ENCODE assay signal across 25 mouse cellular contexts in the genomic region with DNA sequence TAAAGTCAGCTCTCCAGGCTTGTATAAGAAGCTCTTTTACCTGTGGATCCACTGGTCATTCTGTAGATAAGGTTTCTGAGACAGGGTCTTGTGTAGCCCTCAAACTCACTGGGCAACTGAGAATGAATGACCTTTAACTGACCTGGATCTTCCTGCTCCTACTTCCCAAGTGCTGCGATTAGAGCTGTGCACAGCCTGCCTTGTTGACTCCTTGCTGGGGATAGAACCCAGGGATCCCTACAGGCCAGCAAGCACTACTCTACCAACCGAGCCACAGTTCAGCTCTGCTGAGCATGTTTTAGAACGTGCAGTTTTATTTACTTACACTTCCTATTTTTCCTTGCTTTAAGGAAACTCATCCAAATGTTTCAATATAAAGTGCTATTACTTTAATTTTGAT.
"Had no signal": no experiment of that assay in that cellular context is flagged by ENCODE, and none has a peak within 500 bp of the region (broad histone marks: within the 10 kb centered on the region; RNA-seq: fewer than 3 reads in every experiment).

No protein-coding gene starts in this region.

- H3K4me3 ChIP-seq: layer of hippocampus, adult 2 months; limb, embryonic 10.5 days; limb, embryonic 13.5 days; liver, embryonic 12.5 days; liver, embryonic 15.5 days; lung, embryonic 15.5 days; megakaryocyte, embryonic 14.5 days; midbrain, embryonic 10.5 days; midbrain, embryonic 13.5 days; neural tube, embryonic 12.5 days; neural tube, embryonic 15.5 days; stomach, embryonic 15.5 days had no signal

- DNase-seq: kidney, postnatal 14 days; layer of hippocampus, adult 9-11 months; liver; lung, adult 18-20 months; lung, postnatal 10 days; lung, postnatal 36 days; right cerebral cortex, adult 18-20 months; right cerebral cortex, postnatal 14 days; right cerebral cortex, postnatal 4 days; spleen, adult 18-20 months; thymus, postnatal 36 days had no signal

- H3K27me3 ChIP-seq: limb, embryonic 13.5 days; liver, embryonic 12.5 days; liver, embryonic 15.5 days; lung, embryonic 15.5 days; megakaryocyte, embryonic 14.5 days; midbrain, embryonic 13.5 days; neural tube, embryonic 12.5 days; neural tube, embryonic 15.5 days; stomach, embryonic 15.5 days had no signal

- H3K9ac ChIP-seq: limb, embryonic 13.5 days; liver, embryonic 12.5 days; liver, embryonic 15.5 days; lung, embryonic 15.5 days; midbrain, embryonic 13.5 days; neural tube, embryonic 12.5 days; neural tube, embryonic 15.5 days; stomach, embryonic 15.5 days had no signal

- ATAC-seq: intestine, postnatal 0 days; liver, embryonic 12.5 days; midbrain, embryonic 13.5 days; midbrain, embryonic 16.5 days had no signal

- H3K4me1 ChIP-seq: limb, embryonic 10.5 days; limb, embryonic 13.5 days; lung, embryonic 15.5 days; midbrain, embryonic 10.5 days; midbrain, embryonic 13.5 days; neural tube, embryonic 12.5 days; neural tube, embryonic 15.5 days; stomach, embryonic 15.5 days had no signal

- H3K9me3 ChIP-seq: limb, embryonic 10.5 days; limb, embryonic 13.5 days; liver, embryonic 12.5 days; liver, embryonic 15.5 days; lung, embryonic 15.5 days; megakaryocyte, embryonic 14.5 days; midbrain, embryonic 10.5 days; midbrain, embryonic 13.5 days; neural tube, embryonic 12.5 days; neural tube, embryonic 15.5 days; stomach, embryonic 15.5 days had no signal

- H3K27ac ChIP-seq: layer of hippocampus, adult 2 months; limb, embryonic 10.5 days; limb, embryonic 13.5 days; liver, embryonic 12.5 days; liver, embryonic 15.5 days; lung, embryonic 15.5 days; midbrain, embryonic 10.5 days; midbrain, embryonic 13.5 days; neural tube, embryonic 12.5 days; neural tube, embryonic 15.5 days; stomach, embryonic 15.5 days had no signal

- H3K4me2 ChIP-seq: limb, embryonic 13.5 days; liver, embryonic 12.5 days; liver, embryonic 15.5 days; lung, embryonic 15.5 days; midbrain, embryonic 13.5 days; neural tube, embryonic 12.5 days; neural tube, embryonic 15.5 days; stomach, embryonic 15.5 days had no signal
